Mouse (Mus musculus) stomach, embryonic 16.5 days (tissue): ENCODE data around the gene Hhat. TPM values are rescaled to one million over a fixed set of nuclear protein-coding genes. Genes with fewer than 3 reads are reported as not detected.

Experiments used
- ATAC-seq: fragments of 200-750 bp; cut with Nextera tagmentation; 2 replicates; pipeline ENCODE4 v1.8.0; 2017; ENCODE audit warnings: moderate number of reproducible peaks, moderate TSS enrichment; ENCODE audit not compliant: insufficient read depth, low FRiP score
- H3K27ac ChIP-seq: fragments of 300-500 bp; sonication (generic); 2 replicates; pipeline ENCODE4 v1.5.1; 2014; ENCODE audit warnings: low read length
- H3K27me3 ChIP-seq: fragments of 300-500 bp; sonication (generic); 2 replicates; pipeline ENCODE4 v1.6.1; 2014; ENCODE audit warnings: low read length, control low read depth, mixed read lengths; ENCODE audit not compliant: control insufficient read depth, insufficient read depth
- H3K36me3 ChIP-seq: fragments of 300-500 bp; sonication (generic); 2 replicates; pipeline ENCODE4 v1.6.1; 2014; ENCODE audit warnings: low read length; ENCODE audit not compliant: control insufficient read depth, insufficient read depth
- H3K4me1 ChIP-seq: fragments of 300-500 bp; sonication (generic); 2 replicates; pipeline ENCODE4 v1.6.1; 2014; ENCODE audit warnings: low read length, control low read depth, mixed read lengths; ENCODE audit not compliant: control insufficient read depth, insufficient read depth
- H3K4me2 ChIP-seq: fragments of 300-500 bp; sonication (generic); 2 replicates; pipeline ENCODE4 v1.6.1; 2014; ENCODE audit warnings: low read depth, low read length, mixed read lengths
- H3K4me3 ChIP-seq: fragments of 300-500 bp; sonication (generic); replicated peaks from 2 replicates; pipeline ENCODE4 v1.5.1; 2014; ENCODE audit warnings: mild to moderate bottlenecking, low read length
- H3K9ac ChIP-seq: fragments of 300-500 bp; sonication (generic); 2 replicates; pipeline ENCODE4 v1.6.1; 2014; ENCODE audit warnings: low read length
- H3K9me3 ChIP-seq: fragments of 300-500 bp; sonication (generic); replicated peaks from 2 replicates; pipeline ENCODE4 v1.6.1; 2016; ENCODE audit warnings: low read length, control low read depth; ENCODE audit not compliant: control insufficient read depth
- WGBS: fragments of 180-500 bp; shearing (Covaris S2); extraction: QIAGEN DNeasy Blood & Tissue Kit; methylation state at CpG from one replicate; pipeline ENCODE4 v1.1.7; 2014; 5-methylcytosine and 5-hydroxymethylcytosine counted together
- polyA plus RNA-seq: library from polyadenylated mRNA; unstranded; fragments of >200 nt; fragmentation: Nextera tagmentation; extraction: Ambion mirVana; gene quantifications from 2 replicates; pipeline ENCODE4 v1.2.1, GENCODE M21; 2015

The Hhat gene
- polyA plus RNA-seq, 1 experiment from 2014 or later: 8.9 TPM

- H3K9me3 ChIP-seq: 0 out of 2 replicates have a peak, but pooled peaks cover 3% of the 10 kb centered on the region
- no peak overlapping the region for H3K4me2 ChIP-seq
- no peak overlapping the region for H3K4me3 ChIP-seq
- H3K27ac ChIP-seq: no peak overlapping the region
- no peaks in the 10 kb centered on the region for H3K27me3 ChIP-seq
- ATAC-seq: no peak
- no peak overlapping the region for H3K9ac ChIP-seq
- no peaks in the 10 kb centered on the region for H3K36me3 ChIP-seq
- no peaks in the 10 kb centered on the region for H3K4me1 ChIP-seq
Observed at GRCm38 (mm10) chr1:192564691-192565090, 206.3 kb downstream of the Hhat start.

DNA sequence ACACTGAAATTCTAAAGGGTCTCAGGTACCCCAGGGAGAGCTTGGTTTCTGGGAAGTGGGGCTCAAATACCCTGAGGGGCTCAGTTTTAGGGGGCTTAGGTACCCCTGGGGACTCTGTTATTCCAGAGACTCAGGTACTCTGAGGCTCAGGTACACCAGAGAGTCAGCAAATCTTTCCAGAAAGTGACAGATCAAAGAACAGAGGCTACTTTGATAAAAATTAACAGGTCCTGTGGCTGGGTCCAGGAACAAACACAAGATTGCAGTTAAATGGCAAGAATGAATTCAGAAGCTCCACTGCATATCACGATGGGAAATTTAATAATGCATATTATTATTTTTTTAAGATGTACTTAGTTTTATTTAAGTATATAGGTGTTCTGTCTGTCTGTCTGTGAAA is 211.7 kb downstream of the Hhat start:
- Histone ChIP-seq H3K4me3 (no peak overlapping the region), H3K9me3 (no peaks in the 10 kb centered on the region), H3K9ac (no peak overlapping the region), H3K36me3 (no peaks in the 10 kb centered on the region), H3K27me3 (no peaks in the 10 kb centered on the region), H3K4me2 (no peak overlapping the region), H3K4me1 (no peaks in the 10 kb centered on the region), H3K27ac (no peak overlapping the region)
- 69% methylated on average over 1 of the region's 1 CpGs for WGBS
- no peak for ATAC-seq

- Histone ChIP-seq H3K27ac (no peak overlapping the region), H3K4me3 (no peak overlapping the region), H3K4me1 (no peaks in the 10 kb centered on the region), H3K9ac (no peak overlapping the region), H3K36me3 (no peaks in the 10 kb centered on the region), H3K27me3 (no peaks in the 10 kb centered on the region), H3K9me3 (no peaks in the 10 kb centered on the region), H3K4me2 (no peak overlapping the region)
- ATAC-seq: no peak
- WGBS: 67% methylated on average over 5 of the region's 5 CpGs
Observed at GRCm38 (mm10) chr1:192557978-192558594, 212.9 kb downstream of the Hhat start.

- Histone ChIP-seq H3K4me3 (no peak overlapping the region), H3K27ac (no peak overlapping the region), H3K4me1 (no peaks in the 10 kb centered on the region), H3K36me3 (no peaks in the 10 kb centered on the region), H3K4me2 (no peak overlapping the region), H3K9ac (no peak overlapping the region), H3K27me3 (no peaks in the 10 kb centered on the region), H3K9me3 (no peaks in the 10 kb centered on the region)
- WGBS: 68% methylated on average over 4 of the region's 4 CpGs
- no peak for ATAC-seq
Observed at GRCm38 (mm10) chr1:192555516-192555915, 215.5 kb downstream of the Hhat start.

DNA sequence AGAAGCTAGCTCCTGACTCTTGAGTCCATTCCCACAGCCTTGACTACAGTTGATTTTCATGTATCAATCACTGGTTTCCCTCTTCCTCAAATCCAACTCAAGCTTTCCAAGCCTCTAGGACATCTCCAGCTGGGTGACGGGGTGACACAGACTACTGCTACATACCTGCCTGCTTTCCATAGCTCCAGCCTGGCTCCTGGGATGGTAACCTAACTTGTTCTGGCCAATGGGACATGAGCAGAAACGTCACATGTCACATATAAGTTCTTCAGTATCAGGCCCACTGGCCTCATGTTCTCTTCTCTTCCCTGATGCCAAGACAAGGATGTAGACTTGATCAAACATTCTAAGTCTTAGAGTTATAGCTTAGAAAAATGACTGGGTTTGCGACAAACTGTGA is 220.5 kb downstream of the Hhat start:
- no peak overlapping the region for H3K4me2 ChIP-seq
- H3K27me3 ChIP-seq: no peaks in the 10 kb centered on the region
- H3K9me3 ChIP-seq: no peaks in the 10 kb centered on the region
- ATAC-seq: no peak
- WGBS: 81% methylated on average over 3 of the region's 3 CpGs
- H3K4me1 ChIP-seq: no peaks in the 10 kb centered on the region
- H3K27ac ChIP-seq: no peak overlapping the region
- H3K36me3 ChIP-seq: no peaks in the 10 kb centered on the region
- no peak overlapping the region for H3K4me3 ChIP-seq
- H3K9ac ChIP-seq: no peak overlapping the region

DNA sequence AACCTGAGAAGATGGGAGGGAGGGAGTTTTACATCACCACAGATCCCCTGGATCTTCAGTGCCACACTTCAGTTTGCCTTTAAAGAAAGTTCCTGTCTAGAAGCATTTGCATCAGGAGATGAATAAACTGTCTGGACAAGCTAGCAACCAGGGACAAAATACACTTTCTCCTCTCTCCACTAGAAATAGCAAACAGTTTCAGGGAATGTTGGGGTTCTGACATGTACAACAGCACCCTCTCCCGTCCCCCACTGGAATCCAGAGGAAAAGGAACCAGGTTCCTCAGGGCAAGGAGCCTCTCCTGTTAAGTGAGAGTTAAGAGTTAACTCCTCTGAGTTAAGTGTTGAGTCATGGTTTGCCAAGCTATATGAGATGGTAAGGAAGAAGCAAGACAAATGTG is 224.2 kb downstream of the Hhat start:
- Histone ChIP-seq H3K36me3 (no peaks in the 10 kb centered on the region), H3K9me3 (no peaks in the 10 kb centered on the region), H3K9ac (no peak overlapping the region), H3K4me2 (no peak overlapping the region), H3K27ac (no peak overlapping the region), H3K27me3 (no peaks in the 10 kb centered on the region), H3K4me1 (no peaks in the 10 kb centered on the region), H3K4me3 (no peak overlapping the region)
- WGBS: 31% methylated on average over 1 of the region's 1 CpGs
- no peak for ATAC-seq

DNA sequence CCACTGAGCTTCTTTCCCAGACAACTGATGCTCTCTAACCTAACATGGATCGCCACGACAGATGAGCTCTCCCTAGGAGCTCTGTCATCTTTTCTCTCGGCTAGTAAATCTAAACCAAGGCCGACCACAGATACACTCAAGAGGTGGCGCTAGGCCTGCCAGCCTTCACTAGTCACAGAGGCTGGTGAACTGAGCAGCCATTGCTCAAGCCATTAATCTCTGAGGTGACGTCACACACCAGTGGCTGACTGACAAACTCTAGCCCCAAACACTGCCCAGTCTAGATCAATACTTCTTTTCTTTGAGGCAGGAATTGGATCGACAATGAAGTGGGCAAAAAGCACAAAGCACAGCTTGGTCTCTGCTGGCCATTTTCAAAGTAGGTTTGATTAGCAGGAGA is 226.1 kb downstream of the Hhat start:
- H3K27me3 ChIP-seq: no peaks in the 10 kb centered on the region
- ATAC-seq: no peak
- no peak overlapping the region for H3K4me3 ChIP-seq
- no peaks in the 10 kb centered on the region for H3K4me1 ChIP-seq
- no peak overlapping the region for H3K9ac ChIP-seq
- WGBS: 61% methylated on average over 7 of the region's 7 CpGs
- no peaks in the 10 kb centered on the region for H3K9me3 ChIP-seq
- H3K27ac ChIP-seq: no peak overlapping the region
- no peak overlapping the region for H3K4me2 ChIP-seq
- no peaks in the 10 kb centered on the region for H3K36me3 ChIP-seq

- Histone ChIP-seq H3K9me3 (no peaks in the 10 kb centered on the region), H3K36me3 (no peaks in the 10 kb centered on the region), H3K27me3 (no peaks in the 10 kb centered on the region), H3K4me3 (no peak overlapping the region), H3K4me2 (no peak overlapping the region), H3K27ac (no peak overlapping the region), H3K9ac (no peak overlapping the region), H3K4me1 (no peaks in the 10 kb centered on the region)
- WGBS: 65% methylated on average over 9 of the region's 9 CpGs
- ATAC-seq: no peak
Observed at GRCm38 (mm10) chr1:192544091-192544490, 226.9 kb downstream of the Hhat start.

DNA sequence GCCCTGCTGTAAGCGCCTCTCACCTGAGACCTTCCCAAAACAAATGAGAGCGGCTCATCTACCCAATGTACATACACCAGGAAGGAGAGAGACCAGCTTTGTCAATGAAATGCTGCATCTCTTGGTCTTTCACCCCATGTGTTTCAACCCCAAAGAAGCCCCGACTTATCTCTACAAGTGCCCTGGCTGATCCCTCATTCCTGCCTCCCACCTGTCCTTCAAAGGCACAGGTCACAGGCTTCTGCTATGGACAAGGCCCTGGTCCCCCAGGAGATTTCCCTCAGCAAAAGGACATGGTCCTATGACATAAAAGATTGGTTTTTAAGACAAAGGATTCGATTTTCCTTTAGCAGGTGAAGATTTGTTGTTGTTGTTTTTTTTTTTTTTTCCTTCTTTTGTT is 227.3 kb downstream of the Hhat start:
- 77% methylated on average over 4 of the region's 4 CpGs for WGBS

GRCm38 (mm10) chr1:192542093-192542492 is 228.9 kb downstream of the Hhat start:
- no peak overlapping the region for H3K4me3 ChIP-seq
- H3K4me2 ChIP-seq: no peak overlapping the region
- H3K36me3 ChIP-seq: no peaks in the 10 kb centered on the region
- no peaks in the 10 kb centered on the region for H3K4me1 ChIP-seq
- WGBS: 66% methylated on average over 2 of the region's 2 CpGs
- H3K27ac ChIP-seq: no peak overlapping the region
- H3K27me3 ChIP-seq: no peaks in the 10 kb centered on the region
- no peak overlapping the region for H3K9ac ChIP-seq
- no peak for ATAC-seq
- H3K9me3 ChIP-seq: no peaks in the 10 kb centered on the region

More for the DNA sequence above, 227.3 kb downstream of the Hhat start:
- Histone ChIP-seq H3K9ac (no peak overlapping the region), H3K4me2 (no peak overlapping the region), H3K9me3 (no peaks in the 10 kb centered on the region), H3K36me3 (no peaks in the 10 kb centered on the region), H3K27ac (no peak overlapping the region), H3K27me3 (no peaks in the 10 kb centered on the region), H3K4me3 (no peak overlapping the region), H3K4me1 (no peaks in the 10 kb centered on the region)
- ATAC-seq: no peak
